Mouse (Mus musculus) lung, postnatal 14 days (tissue): ENCODE data around the gene Anxa11.
A peak's percentile ranks its signal among the peaks of the same experiment; 100 is the strongest.
"Not testable (repeated sequence)": the region's sequence is repeated elsewhere in the genome, so short reads cannot be mapped to it uniquely, and the experiment has no call there.

Experiments
- DNase-seq: peaks from one replicate; pipeline ENCODE4 v3.0.0; 2021

Anxa11 gene

DNA sequence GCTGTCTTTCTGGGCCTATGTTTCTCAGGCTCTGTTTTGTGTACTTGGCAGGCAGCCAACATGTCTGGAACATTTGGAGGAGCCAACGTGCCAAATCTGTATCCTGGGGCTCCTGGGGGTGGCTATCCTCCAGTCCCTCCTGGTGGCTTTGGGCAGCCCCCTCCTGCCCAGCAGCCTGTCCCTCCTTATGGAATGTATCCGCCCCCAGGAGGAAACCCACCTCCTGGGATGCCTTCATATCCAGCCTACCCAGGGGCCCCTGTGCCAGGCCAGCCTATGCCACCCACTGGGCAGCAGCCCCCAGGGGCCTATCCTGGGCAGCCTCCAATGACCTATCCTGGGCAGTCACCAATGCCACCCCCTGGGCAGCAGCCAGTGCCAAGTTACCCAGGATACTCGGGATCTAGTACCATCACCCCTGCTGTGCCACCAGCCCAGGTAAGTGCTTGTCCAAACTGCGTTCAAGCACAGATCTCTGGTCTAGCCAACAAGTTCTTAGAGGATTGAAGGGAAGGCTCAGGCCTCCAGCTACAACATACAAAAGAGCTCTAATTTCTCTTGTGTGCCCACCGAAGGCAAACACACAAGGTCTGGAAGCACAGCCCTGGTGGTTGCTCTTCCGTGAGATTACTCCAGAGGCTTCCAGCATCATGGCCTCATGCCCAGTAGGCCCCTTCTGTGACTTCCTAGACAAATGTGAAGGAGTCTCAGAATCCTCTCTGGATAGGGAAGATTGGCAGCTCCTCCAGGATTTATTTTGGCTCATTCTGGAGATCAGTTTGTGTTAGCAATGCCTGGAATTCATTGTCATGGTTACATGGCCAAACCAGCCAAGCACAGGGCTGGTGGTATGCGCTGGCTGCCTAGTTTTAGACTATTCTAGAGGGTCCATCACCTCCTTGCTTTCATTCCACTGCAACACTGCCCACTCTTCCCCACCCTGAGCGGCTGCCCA, 30.8 kb downstream of the Anxa11 start:
- DNase-seq = peak; percentile 54

DNA sequence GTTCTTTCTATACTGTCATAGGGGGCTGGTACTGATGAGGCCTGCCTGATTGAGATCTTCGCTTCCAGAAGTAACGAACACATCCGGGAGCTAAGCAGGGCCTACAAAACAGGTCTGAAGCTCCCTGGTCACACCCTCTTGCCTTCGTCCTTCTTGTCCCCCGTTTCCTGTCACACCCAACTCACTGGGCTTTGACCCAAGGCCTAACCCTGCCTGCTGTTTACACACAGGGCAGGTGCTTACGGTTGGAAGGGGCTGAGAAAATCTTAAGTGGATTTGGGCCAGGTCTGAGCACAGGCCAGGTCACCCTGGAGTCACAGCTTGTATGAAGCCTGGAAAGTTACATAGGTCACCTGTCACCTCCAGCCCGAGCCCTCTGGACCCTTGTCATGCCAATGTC, 34.7 kb downstream of the Anxa11 start:
- DNase-seq = not testable (repeated sequence)

DNA sequence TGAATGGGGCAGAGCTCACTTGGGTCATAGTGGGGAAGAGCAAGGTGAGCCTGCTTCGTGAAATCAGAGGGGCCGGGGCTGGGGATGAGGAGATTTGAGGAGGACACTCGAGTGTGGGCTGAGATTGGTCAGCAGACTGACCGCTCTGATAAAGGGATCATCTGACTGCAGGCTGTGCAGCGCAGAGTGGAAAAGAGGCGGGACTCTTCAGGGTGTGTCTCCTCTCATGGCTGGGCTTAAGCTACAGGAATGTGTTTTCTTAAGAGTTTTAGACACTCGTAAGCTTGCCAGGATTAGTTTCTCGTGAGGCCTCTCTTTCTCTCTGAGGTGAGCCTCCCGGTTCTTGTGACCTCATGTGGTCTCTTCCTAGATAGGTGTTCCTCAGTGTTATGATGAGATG, 39.8 kb downstream of the Anxa11 start:
- not testable (repeated sequence) for DNase-seq

DNA sequence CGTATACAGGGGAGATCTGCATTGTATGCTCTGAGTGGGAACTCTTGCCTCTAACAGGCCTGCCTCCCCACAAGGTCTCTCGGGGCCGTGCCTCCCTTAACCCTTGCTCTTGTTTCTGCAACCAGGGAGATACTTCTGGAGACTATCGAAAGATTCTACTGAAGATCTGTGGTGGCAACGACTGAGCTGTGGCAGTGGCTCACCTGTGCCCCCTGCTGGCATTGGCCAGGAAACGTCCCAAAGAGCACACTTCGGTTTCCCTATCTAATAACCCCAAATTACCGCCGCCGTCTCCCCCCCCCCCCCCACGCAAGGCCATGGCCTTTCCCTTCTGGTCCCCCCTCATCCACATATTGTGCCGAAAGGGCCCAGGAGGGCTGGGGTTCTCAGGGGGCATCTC, 43.9 kb downstream of the Anxa11 start:
- not testable (repeated sequence) for DNase-seq

DNA sequence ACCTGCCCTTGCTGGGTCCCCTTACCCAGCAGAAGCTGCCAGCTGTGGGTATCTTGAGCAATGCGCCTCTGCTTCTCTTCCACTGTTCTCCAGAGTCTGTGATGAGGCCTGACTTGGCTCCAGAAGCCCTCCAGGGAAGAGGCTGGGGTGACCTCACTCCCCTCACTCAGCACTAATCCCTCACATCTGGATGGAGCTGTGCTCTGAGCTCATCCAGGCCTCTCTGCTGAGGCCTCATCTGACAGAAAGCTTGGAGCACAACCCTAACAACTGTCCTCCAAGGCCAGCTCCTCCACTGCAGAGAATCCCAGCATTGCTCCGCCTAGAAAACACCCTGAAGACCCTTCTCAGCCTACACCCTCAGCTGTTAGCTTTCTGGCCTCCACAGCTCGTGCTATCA, 52.6 kb downstream of the Anxa11 start:
- DNase-seq = not testable (repeated sequence)

DNA sequence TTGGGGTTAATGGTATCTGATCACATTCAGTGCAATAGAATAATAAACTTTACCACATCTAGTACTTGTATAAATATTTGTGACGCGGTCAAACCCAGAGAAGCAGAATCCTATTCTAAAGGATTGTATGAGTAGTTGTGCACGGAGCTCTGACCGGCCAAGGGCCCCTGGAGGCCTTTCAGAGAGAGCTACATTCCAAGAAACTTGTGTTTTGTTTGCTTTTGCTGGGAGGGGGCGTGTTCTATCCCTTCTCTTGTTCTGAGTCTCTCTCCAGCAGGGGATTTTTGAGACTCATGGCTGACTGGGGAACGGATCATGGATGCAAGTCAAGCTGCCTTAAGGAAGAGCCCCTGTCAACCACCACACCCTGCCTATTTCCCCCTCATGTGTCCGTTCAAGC, 53.7 kb downstream of the Anxa11 start:
- DNase-seq = not testable (repeated sequence)

DNA sequence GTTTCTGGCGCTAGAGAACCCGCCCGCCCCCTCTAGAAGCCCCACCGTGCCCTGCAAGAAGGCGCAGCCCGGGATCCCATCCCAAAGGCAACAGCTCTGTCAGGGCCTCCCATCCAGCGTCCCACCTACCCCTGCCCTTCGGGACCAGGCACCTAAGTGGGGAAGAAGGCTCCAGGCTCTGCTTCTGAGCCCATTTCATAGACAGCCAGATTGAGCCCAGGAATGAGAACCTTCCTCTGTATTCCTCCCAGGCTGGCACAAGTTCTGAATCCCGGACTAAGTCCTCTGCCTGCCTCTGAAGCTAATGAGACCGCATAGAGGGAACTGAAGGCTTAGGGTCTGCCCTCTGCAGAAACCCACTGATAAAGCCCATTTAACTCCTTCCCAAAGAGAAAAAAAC, 61.0 kb downstream of the Anxa11 start, which contains the start of gene Plac9a:
Gene Plac9a, minus strand, starts transcription at position 101 of the 400 bp plus-strand sequence.
- DNase-seq = not testable (repeated sequence)

DNA sequence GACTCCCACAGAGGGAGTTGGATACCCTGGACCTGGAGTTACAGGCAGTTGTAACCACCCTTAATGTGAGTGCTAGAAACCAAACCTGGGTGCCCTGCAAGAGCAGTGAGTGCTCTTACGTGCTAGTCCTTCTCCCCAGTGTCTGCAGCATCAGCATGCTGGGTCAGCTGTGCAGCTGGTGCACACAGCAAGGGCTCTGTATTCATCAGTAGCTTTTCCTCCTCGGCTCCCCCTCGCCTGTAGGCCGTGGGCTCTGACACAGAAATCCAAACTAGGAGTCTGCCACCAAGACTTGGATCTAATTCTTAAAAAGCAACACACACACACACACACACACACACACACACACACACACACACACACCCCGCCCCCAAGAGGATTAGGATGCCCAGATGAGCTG, 63.3 kb downstream of the Anxa11 start:
- not testable (repeated sequence) for DNase-seq

DNA sequence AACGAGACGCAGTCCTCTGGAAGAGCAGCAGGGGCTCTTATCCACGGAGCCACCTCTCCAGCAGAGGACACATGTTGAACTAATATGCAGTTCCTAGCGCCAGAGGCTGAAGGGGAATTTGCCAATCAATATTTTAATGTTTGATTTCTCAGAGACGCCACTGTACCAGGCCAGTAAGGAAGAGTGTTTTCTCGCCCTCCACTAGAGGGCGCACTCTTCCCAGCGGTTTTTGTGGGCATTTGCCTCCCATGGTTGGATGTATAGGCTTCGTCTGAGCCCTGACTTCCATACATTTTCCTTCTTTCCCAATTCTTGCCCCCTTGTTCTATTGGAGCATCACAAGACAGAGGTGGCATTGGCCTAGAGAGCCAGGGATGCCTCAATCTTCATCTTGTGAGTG, 65.3 kb downstream of the Anxa11 start:
- DNase-seq = not testable (repeated sequence)

DNA sequence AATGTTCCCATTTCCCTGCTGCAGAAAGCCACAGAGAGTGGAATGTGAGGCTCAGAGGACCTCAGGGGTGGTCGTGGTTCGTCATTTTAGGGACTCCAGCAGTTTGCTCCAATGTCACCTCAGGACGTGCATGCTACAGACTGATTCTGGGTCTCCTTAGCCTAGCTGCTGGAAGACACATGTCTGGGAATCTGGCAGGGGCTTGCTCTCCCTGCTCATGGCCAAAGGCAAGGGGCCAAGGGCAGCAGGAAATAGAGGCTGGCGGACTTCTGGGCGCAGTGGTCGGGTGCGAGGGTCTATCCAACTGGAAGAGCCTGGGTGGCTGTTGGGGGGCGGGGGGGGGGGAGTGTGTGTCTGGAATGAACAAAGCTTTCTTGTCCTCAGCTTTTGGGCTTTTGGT, 67.0 kb downstream of the Anxa11 start:
- DNase-seq = not testable (repeated sequence)

DNA sequence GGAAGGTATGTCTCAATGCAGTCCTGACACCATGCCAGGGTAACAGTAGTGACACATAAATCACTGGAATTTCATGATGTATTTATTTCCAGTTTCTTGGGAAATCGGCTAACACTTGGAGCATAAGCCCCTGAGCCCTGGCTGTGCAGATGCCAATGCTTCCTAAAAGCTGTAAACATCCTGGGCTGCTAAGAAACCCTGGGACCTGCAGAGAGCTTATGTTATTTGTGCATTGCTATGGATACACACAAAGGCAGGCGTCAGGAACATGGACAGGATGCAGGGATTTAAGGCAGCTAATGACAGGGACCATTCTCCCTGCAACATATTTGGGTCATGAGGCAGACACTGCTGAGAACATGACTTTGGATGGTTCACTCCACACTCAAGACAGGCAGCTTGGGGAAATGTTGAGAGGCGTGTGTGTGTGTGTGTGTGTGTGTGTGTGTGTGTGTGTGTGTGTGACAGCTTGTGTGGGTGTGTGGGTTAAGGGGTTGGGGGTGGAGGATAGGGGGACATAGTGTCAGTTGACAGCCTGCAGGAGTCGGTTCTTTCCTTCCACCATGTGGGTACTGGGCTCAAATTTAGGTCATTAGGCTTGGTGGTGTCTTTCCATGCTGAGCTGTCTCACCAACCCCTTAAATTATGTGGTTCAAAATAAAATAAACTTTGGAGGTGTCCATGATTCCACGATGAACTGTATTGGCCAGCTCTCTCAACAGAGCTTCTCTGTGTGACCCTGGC, 76.6 kb downstream of the Anxa11 start:
- not testable (repeated sequence) for DNase-seq

DNA sequence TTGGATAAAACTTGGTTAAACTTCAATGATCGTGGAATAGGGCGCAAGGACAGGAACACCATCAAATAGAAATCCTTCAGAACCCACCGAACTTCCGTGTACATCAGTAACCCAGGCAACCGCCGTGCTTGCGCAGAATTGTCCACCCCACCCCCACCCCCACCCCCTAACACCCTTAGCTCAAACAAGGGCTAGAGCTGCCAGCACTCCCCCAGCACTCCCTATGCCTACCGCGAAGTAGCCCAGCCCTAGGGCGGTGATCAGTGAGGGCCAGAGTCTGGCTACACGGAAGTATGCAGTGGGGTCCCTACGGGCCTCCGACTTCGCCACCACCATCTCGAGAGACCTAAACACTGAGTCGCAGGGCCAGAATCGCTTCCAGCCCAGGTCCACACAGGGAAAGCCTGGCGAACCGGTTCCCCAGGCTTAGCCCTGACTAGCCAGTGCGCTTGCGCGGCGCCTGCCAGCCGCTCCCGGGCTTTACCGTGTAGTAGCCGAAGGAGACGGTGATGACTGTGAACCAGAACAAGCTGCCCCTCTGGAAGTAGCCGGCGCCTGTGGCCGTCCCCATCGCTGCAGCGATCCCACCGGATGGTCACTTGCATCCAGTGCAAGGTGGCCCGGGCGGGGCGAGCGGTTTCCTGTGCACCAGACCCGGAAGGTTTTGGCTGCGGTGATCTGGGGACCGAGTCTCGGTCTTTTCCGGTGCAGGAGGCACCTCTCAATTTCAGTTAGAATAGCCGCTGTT, 85.0 kb downstream of the Anxa11 start:
- DNase-seq = not testable (repeated sequence)

DNA sequence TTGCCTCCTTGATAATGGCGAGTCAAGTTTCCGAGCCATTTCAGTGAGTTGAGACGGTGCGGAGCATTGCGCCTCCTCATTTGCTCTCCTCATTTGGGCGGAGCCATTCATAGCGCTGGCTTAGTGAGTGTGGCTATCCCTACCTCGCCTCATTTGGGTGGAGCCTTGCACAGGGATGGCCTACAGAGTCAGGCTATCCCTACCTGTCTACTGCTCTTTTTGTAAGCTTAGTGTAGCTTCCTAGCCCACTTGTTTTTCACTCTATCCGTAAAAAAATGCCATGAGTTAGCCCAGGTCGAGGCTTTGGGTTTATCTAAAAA, 85.6 kb downstream of the Anxa11 start, which contains the start of gene Tmem254a:
Gene Tmem254a, minus strand, starts transcription at position 111 of the 320 bp plus-strand sequence.
- not testable (repeated sequence) for DNase-seq
